Mouse (Mus musculus) heart, embryonic 11.5 days (tissue): ENCODE data around the gene Slc46a2. TPM values are rescaled to one million over a fixed set of nuclear protein-coding genes. Genes with fewer than 3 reads are reported as not detected.

Experiments used
- ATAC-seq: fragments of 200-750 bp; cut with Nextera tagmentation; replicated peaks from 2 replicates; pipeline ENCODE4 v1.8.0; 2017; ENCODE audit warnings: moderate library complexity; ENCODE audit not compliant: insufficient number of reproducible peaks, low FRiP score, low TSS enrichment
- H3K27ac ChIP-seq: fragments of 300-500 bp; sonication (generic); 2 replicates; pipeline ENCODE4 v1.5.1; 2014; ENCODE audit warnings: mild to moderate bottlenecking, low read depth, low read length
- H3K27me3 ChIP-seq: fragments of 300-500 bp; sonication (generic); 2 replicates; pipeline ENCODE4 v1.6.1; 2014; ENCODE audit warnings: mild to moderate bottlenecking, low read length, mixed read lengths; ENCODE audit not compliant: control insufficient read depth, insufficient read depth
- H3K36me3 ChIP-seq: fragments of 300-500 bp; sonication (generic); 2 replicates; pipeline ENCODE4 v1.6.1; 2014; ENCODE audit warnings: mild to moderate bottlenecking, low read length, moderate library complexity, mixed read lengths; ENCODE audit not compliant: control insufficient read depth, insufficient read depth
- H3K4me1 ChIP-seq: fragments of 300-500 bp; sonication (generic); 2 replicates; pipeline ENCODE4 v1.6.1; 2014; ENCODE audit warnings: low read length; ENCODE audit not compliant: control insufficient read depth, insufficient read depth
- H3K4me2 ChIP-seq: fragments of 300-500 bp; sonication (generic); 2 replicates; pipeline ENCODE4 v1.6.1; 2014; ENCODE audit warnings: mild to moderate bottlenecking, moderate library complexity
- H3K4me3 ChIP-seq: fragments of 300-500 bp; sonication (generic); 2 replicates; pipeline ENCODE4 v1.5.1; 2014; ENCODE audit warnings: low read depth, low read length
- H3K9ac ChIP-seq: fragments of 300-500 bp; sonication (generic); 2 replicates; pipeline ENCODE4 v1.6.1; 2014; ENCODE audit warnings: mild to moderate bottlenecking, low read depth, low read length, moderate library complexity
- H3K9me3 ChIP-seq: fragments of 300-500 bp; sonication (generic); replicated peaks from 2 replicates; pipeline ENCODE4 v1.6.1; 2016; ENCODE audit warnings: low read length; ENCODE audit not compliant: control insufficient read depth
- WGBS: fragments of 180-500 bp; shearing (Covaris S2); extraction: QIAGEN DNeasy Blood & Tissue Kit; methylation state at CpG from one replicate; pipeline ENCODE4 v1.1.7; 2014; ENCODE audit not compliant: insufficient replicate concordance; 5-methylcytosine and 5-hydroxymethylcytosine counted together
- polyA plus RNA-seq: library from polyadenylated mRNA; unstranded; fragments of >200 nt; fragmentation: Nextera tagmentation; extraction: Ambion mirVana; gene quantifications from 2 replicates; pipeline ENCODE4 v1.2.1, GENCODE M21; 2014

Gene Slc46a2
- polyA plus RNA-seq, 1 experiment from 2014 or later: 0.39 TPM

DNA sequence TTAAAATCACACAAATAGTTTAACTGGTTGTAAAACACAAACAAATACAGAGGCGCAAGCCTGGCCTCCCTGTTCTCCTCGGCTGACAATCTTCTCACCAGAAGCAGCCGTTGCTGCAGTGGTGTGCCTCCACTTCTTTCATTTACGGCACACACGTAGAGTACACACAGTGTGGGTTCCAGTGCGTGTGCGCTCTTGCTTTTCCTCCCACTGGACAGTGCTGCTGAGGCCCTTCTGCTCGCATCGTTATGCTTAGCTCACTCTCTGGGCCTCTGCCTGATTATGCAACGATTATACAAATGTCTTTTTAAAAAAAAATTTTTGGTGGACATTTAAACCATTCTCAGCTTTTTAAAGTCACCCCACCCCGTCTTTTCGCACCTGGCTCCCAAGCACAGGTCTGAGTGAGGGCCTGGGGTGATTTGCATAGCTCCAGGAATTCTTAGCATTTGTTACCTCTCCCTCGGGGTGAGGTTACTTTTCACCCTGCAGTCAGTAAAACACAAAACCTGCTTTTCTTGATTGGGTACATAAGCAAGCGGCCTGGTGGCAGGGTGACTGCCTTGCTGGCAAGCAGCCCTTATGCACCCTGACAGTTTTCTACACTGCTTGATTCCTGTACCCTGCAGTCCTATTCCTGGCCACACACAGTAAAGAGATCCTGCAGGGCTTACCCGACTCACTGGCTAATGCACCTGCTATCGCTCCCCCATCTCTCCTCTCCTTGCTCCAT, 55.0 kb downstream of the Slc46a2 start:
- no peak overlapping the region for H3K9ac ChIP-seq
- no peaks in the 10 kb centered on the region; the same call in 1 of the 2 replicates for H3K36me3 ChIP-seq
- H3K4me3 ChIP-seq: no peak overlapping the region
- H3K27me3 ChIP-seq: no peaks in the 10 kb centered on the region
- 67% methylated on average over 16 of the region's 16 CpGs for WGBS
- no peak overlapping the region for H3K27ac ChIP-seq
- H3K9me3 ChIP-seq: no peaks in the 10 kb centered on the region
- H3K4me1 ChIP-seq: peaks cover 9% of the 10 kb centered on the region; the same call in 1 of the 2 replicates
- H3K4me2 ChIP-seq: no peak overlapping the region
- no peak for ATAC-seq

Other genes with a start within 250 kb of the Slc46a2 start
- gene Inip, start 113.5 kb downstream of the Slc46a2 start, polyA plus RNA-seq: 49.4 and 50.4 TPM in 2 replicates
- 4.9 and 5.7 TPM in 2 replicates for gene Snx30, start 109.2 kb downstream of the Slc46a2 start, polyA plus RNA-seq
- not detected in 2 replicates for gene Mup4, start 45.7 kb upstream of the Slc46a2 start, polyA plus RNA-seq
- not detected in 2 replicates for gene Mup6, start 49.2 kb upstream of the Slc46a2 start, polyA plus RNA-seq
- not detected in 2 replicates for gene Mup7, start 155.4 kb upstream of the Slc46a2 start, polyA plus RNA-seq
- not detected in 2 replicates for gene Mup2, start 239.2 kb upstream of the Slc46a2 start, polyA plus RNA-seq